In the genomic region with DNA sequence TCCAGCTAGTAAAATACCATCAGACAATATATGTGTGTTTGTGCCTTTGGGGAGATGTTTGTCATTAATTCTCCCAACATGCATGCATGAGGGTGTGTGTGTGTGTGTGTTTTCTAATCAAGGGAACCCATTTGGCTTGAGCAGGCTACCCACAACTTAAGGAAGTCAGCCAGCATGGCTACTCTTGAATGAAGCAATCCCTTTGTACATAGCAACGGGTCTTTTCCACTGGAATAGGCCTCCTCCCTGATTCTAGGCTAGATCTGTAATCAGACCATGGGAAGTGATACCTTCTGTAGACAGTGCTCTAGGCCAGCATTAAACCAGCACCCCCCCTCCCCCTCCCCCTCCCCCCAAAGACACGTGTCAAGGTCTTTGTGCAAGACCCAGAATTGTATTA, we compare ENCODE assay signal across 21 mouse cellular contexts.
DNase-seq lines count a peak whose midpoint lies in the region; ATAC-seq lines count a peak whose summit lies in the region.
"Had no signal": no experiment of that assay in that cellular context is flagged by ENCODE, and none has a peak within 500 bp of the region (broad histone marks: within the 10 kb centered on the region; RNA-seq: fewer than 3 reads in every experiment).

No protein-coding gene starts in this region.

- H3K36me3 ChIP-seq in heart, embryonic 12.5 days, result no peaks in the 10 kb centered on the region
- H3K36me3 ChIP-seq in kidney, embryonic 15.5 days, result no peaks in the 10 kb centered on the region
- H3K36me3 ChIP-seq: liver, embryonic 15.5 days; midbrain, embryonic 12.5 days; neural tube, embryonic 13.5 days had no signal

- H3K27ac ChIP-seq in heart, embryonic 12.5 days (ENCODE audit: poor library complexity, severe bottlenecking), result peak overlapping the region; percentile 80
- H3K27ac ChIP-seq in kidney, embryonic 15.5 days, result peak overlapping the region; percentile 92
- 0 out of 2 replicates have a peak overlapping the region, but pooled peaks have one; percentile 8 for H3K27ac ChIP-seq in brown adipose tissue, adult 24 weeks (replicated peaks; ENCODE audit: low read depth, low read length)
- H3K27ac ChIP-seq: midbrain, embryonic 12.5 days; neural tube, embryonic 13.5 days had no signal

- no peaks in the 10 kb centered on the region for H3K27me3 ChIP-seq in heart, embryonic 12.5 days (replicated peaks)
- no peaks in the 10 kb centered on the region for H3K27me3 ChIP-seq in kidney, embryonic 15.5 days
- H3K27me3 ChIP-seq: CH12.LX; liver, embryonic 15.5 days; midbrain, embryonic 12.5 days; neural tube, embryonic 13.5 days had no signal

- 68% methylated on average over 2 of the region's 2 CpGs for WGBS in heart, embryonic 12.5 days
- WGBS in kidney, embryonic 15.5 days, result 48% methylated on average over 2 of the region's 2 CpGs

- H3K4me3 ChIP-seq in heart, embryonic 12.5 days, result no peak overlapping the region
- no peak overlapping the region for H3K4me3 ChIP-seq in kidney, embryonic 15.5 days (replicated peaks)
- no peak overlapping the region for H3K4me3 ChIP-seq in brown adipose tissue, adult 24 weeks (ENCODE audit: insufficient read depth, low read depth, low read length)
- H3K4me3 ChIP-seq: erythroblast, embryonic 14.5 days; liver, embryonic 15.5 days; midbrain, embryonic 12.5 days; neural tube, embryonic 13.5 days had no signal

- H3K9ac ChIP-seq in heart, embryonic 12.5 days, result no peak overlapping the region
- no peak overlapping the region for H3K9ac ChIP-seq in kidney, embryonic 15.5 days
- H3K9ac ChIP-seq: liver, embryonic 15.5 days; midbrain, embryonic 12.5 days; neural tube, embryonic 13.5 days had no signal

- peaks cover 32% of the 10 kb centered on the region for H3K4me1 ChIP-seq in heart, embryonic 12.5 days (replicated peaks)
- peaks cover 52% of the 10 kb centered on the region for H3K4me1 ChIP-seq in kidney, embryonic 15.5 days
- peaks cover 3% of the 10 kb centered on the region for H3K4me1 ChIP-seq in brown adipose tissue, adult 24 weeks (ENCODE audit: control insufficient read depth, insufficient read depth, insufficient read length, low read length)
- H3K4me1 ChIP-seq: liver, embryonic 15.5 days had no signal

- H3K4me2 ChIP-seq in heart, embryonic 12.5 days, result no peak overlapping the region
- no peak overlapping the region for H3K4me2 ChIP-seq in kidney, embryonic 15.5 days
- H3K4me2 ChIP-seq: liver, embryonic 15.5 days; midbrain, embryonic 12.5 days; neural tube, embryonic 13.5 days had no signal

- ATAC-seq in heart, embryonic 12.5 days (ENCODE audit: insufficient number of reproducible peaks, low FRiP score), result no peak
- no peak for ATAC-seq in kidney, embryonic 15.5 days (replicated peaks; ENCODE audit: low FRiP score)
- ATAC-seq in megakaryocyte progenitor cell, adult 5-6 weeks (replicated peaks; ENCODE audit: poor library complexity), result peak; percentile 51
- ATAC-seq: forebrain, embryonic 14.5 days had no signal

- no peak for DNase-seq in heart, adult 11 months
- DNase-seq in kidney, postnatal 10 days, result no peak
- no peak for DNase-seq in ovary, postnatal 10 days (ENCODE audit: low spot score)
- DNase-seq: adrenal gland, adult 2 months; cerebellum, postnatal 14 days; embryo, embryonic 11 days; layer of hippocampus, postnatal 36 days; left cerebral cortex, postnatal 4 days; lung, postnatal 4 days; right cerebral cortex, postnatal 14 days; thymus, postnatal 36 days had no signal

- H3K9me3 ChIP-seq in heart, embryonic 12.5 days (replicated peaks), result no peaks in the 10 kb centered on the region
- no peaks in the 10 kb centered on the region for H3K9me3 ChIP-seq in kidney, embryonic 15.5 days (replicated peaks)
- H3K9me3 ChIP-seq: liver, embryonic 15.5 days; midbrain, embryonic 12.5 days; neural tube, embryonic 13.5 days had no signal

Comparison
In these comparisons a context has a peak if more than half of its experiments do, and no peak if none do; other contexts are left out.
1. H3K27ac ChIP-seq: peak in every context shown above with its lines; median percentile 92 in kidney, embryonic 15.5 days; 80 in heart, embryonic 12.5 days; 8 in brown adipose tissue, adult 24 weeks.